Mouse (Mus musculus): ENCODE measurements around the gene 1500009L16Rik. TPM values are rescaled to one million over a fixed set of nuclear protein-coding genes. Genes with fewer than 3 reads are reported as not detected.
A peak's percentile ranks its signal among the peaks of the same experiment; 100 is the strongest.

Gene 1500009L16Rik
- polyA plus RNA-seq (2012; ENCODE audit: insufficient read depth, insufficient read length, low replicate concordance, missing spikeins): not detected in 2 replicates

DNA sequence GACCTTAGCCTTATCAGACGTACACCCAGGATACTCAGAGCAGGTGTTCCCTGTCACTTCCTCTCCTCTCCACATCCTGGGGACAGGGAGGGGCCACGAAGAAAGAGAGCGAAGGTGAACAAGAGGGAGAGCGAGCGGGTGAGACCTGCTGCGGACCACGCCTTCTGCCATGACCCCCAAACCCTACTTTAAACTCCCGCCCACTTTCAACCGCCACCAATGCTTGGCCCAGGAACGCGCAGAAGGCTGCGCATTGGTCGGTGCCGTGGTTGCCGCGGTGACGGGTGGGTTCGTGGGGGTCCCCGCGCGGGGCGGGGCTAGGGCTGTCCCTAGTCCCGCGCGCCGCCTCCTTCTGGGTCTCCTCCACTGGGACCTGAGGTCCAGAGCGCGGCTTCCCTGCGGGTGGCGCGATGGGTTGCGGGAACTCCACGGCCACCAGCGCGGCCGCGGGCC, at the start of gene 1500009L16Rik:
1500009L16Rik (plus strand) TSS at position 287 of the 453 bp plus-strand sequence.
- under 1% methylated on average over 37 of the region's 37 CpGs for WGBS
- TF ChIP-seq POLR2A (IDR thresholded peaks at IDR 0.05; ENCODE audit: insufficient read depth, low read depth, low read length): no peak
- no peak for TF ChIP-seq CTCF (IDR thresholded peaks at IDR 0.05; ENCODE audit: insufficient read depth, low read depth, low read length)

DNA sequence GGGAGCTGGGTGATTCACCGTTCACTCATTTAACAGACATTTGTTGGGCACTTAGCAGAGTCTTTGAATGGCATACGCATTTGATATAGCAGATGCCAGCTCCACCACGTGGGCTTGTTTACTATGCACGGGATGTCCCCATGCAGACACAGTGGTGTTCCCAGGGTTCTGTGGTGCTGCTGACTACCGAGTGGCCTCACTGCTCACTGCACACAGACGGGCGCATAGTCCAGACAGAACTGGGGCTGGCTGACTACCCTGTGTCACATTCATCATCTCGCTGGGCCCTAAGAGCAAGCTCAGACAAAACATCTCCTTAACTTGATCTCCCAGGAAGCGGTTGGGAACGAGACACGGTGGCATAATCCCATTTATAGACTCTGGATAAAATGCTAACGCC, 41.3 kb upstream of the 1500009L16Rik start:
- TF ChIP-seq POLR2A (IDR thresholded peaks at IDR 0.05; ENCODE audit: insufficient read depth, low read depth, low read length) (no peak), CTCF (IDR thresholded peaks at IDR 0.05; ENCODE audit: insufficient read depth, low read depth, low read length) (no peak)
- Histone ChIP-seq H3K27ac (ENCODE audit: insufficient read depth, low read depth, low read length) (no peak overlapping the region), H3K4me1 (ENCODE audit: control insufficient read depth, insufficient read depth, low read length) (no peaks in the 10 kb centered on the region), H3K4me3 (ENCODE audit: insufficient read depth, low read depth, low read length) (no peak overlapping the region)
- 74% methylated on average over 12 of the region's 12 CpGs for WGBS

More for the DNA sequence above, at the start of gene 1500009L16Rik:
- Histone ChIP-seq H3K4me3 (ENCODE audit: insufficient read depth, low read depth, low read length) (peak within 1 kb of the TSS; percentile 63), H3K27ac (ENCODE audit: insufficient read depth, low read depth, low read length) (no peak within 1 kb of the TSS), H3K4me1 (ENCODE audit: control insufficient read depth, insufficient read depth, low read length) (peaks cover 4% of the 10 kb centered on the region; the same call in 1 of the 2 replicates)

DNA sequence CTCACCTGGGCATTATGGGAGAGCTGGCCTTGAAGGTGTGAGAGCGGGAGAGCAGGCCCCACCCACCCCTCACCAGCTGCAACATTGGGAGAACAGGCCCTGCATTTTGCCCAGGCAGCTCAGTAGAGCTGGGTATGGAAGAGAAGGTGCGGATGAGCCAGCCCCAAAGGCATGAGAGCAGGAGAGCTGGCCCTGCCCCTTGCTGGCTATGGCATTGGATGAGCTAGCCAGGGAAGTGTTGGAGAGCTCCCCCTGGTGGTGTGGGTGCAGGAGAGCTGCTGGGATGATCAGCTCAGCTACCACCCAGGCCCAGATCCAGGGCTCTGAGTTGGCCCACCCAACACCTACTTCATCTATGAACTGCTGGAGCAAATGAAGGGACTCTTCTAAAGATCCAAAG, 34.5 kb upstream of the 1500009L16Rik start:
- Histone ChIP-seq H3K4me1 (ENCODE audit: control insufficient read depth, insufficient read depth, low read length) (no peaks in the 10 kb centered on the region), H3K27ac (ENCODE audit: insufficient read depth, low read depth, low read length) (no peak overlapping the region), H3K4me3 (ENCODE audit: insufficient read depth, low read depth, low read length) (no peak overlapping the region)
- WGBS: 90% methylated on average over 2 of the region's 2 CpGs
- no peak for TF ChIP-seq CTCF (IDR thresholded peaks at IDR 0.05; ENCODE audit: insufficient read depth, low read depth, low read length)
- no peak for TF ChIP-seq POLR2A (IDR thresholded peaks at IDR 0.05; ENCODE audit: insufficient read depth, low read depth, low read length)

DNA sequence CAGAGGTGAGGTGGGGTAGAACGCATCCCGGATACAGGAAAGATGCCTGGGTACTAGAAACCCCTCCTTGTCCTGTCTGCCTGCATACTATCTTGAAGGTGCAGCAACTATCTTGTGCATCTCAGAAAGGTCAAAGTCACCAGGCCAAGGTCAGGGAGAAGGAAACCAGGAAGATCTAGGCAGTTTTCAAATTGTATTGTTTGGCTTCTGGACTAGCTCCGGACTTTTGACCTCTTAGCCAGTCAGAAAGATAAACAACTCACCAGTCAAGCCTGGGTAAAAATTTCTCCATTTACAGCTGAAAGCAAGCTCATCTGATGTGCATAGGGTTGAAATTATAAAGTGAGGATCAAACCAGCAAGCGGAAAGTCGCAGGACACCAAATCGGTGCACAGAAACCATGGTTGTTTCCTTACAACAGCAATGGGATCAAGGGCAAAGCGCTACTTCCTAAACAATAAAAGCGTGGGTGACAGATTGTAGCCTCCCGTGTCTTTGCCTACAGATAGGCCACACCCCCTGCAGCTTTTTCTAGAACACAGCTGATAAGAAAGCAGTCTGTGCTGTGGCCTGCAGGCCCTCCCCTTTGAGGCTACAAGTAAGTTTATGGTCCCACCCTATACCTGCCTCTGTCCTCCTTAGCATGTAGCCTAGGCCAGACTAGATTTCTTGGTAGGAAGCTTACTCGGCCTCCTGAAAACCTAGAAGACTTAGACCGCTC, 30.3 kb upstream of the 1500009L16Rik start:
- TF ChIP-seq CTCF (IDR thresholded peaks at IDR 0.05; ENCODE audit: insufficient read depth, low read depth, low read length) (no peak), POLR2A (IDR thresholded peaks at IDR 0.05; ENCODE audit: insufficient read depth, low read depth, low read length) (no peak)
- no peak overlapping the region for H3K27ac ChIP-seq (ENCODE audit: insufficient read depth, low read depth, low read length)
- H3K4me1 ChIP-seq (ENCODE audit: control insufficient read depth, insufficient read depth, low read length): no peaks in the 10 kb centered on the region
- WGBS: 84% methylated on average over 11 of the region's 11 CpGs
- H3K4me3 ChIP-seq (ENCODE audit: insufficient read depth, low read depth, low read length): no peak overlapping the region

DNA sequence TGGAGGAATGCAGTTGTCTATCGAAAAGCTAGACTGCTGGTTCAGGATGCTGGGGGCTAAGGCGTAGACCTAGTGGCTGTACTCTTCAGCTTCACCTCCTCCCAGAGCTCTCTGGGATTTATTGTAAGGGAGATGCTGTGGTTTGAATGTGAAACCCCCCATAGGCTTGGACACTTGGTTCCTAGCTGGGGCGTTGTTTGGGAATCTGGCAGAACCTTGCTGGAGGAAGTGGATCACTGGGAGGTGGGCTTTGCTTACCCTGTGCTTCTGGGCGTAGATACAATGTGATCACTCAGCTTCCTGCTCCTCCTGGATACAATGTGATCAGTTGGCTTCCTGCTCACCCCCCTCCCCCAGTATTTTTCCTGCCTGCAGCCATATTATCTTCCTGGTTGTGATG, 26.4 kb upstream of the 1500009L16Rik start:
- H3K4me1 ChIP-seq (ENCODE audit: control insufficient read depth, insufficient read depth, low read length): no peaks in the 10 kb centered on the region
- TF ChIP-seq POLR2A (IDR thresholded peaks at IDR 0.05; ENCODE audit: insufficient read depth, low read depth, low read length) (no peak), CTCF (IDR thresholded peaks at IDR 0.05; ENCODE audit: insufficient read depth, low read depth, low read length) (no peak)
- WGBS: 87% methylated on average over 4 of the region's 4 CpGs
- H3K27ac ChIP-seq (ENCODE audit: insufficient read depth, low read depth, low read length): no peak overlapping the region
- no peak overlapping the region for H3K4me3 ChIP-seq (ENCODE audit: insufficient read depth, low read depth, low read length)

DNA sequence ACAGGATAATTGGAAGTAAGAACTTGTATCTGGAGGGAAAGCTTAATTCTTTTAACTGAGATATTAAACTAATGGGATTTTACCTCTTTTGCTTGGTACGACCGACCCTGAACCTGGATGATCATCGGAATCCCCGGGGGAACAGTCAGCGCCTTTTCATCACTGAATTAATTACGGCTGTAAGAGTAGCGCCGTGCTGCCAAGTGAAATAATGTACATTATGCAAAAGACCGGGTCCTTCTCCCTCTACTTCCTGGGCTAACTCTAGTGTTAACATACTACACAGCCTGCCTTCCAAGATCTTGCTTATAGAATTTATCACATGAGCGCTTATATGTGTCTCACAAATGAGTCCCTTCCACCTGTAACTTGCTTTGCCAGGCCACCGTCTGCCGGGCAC, 16.0 kb upstream of the 1500009L16Rik start:
- 75% methylated on average over 12 of the region's 12 CpGs for WGBS
- H3K4me1 ChIP-seq (ENCODE audit: control insufficient read depth, insufficient read depth, low read length): no peaks in the 10 kb centered on the region
- TF ChIP-seq CTCF (IDR thresholded peaks at IDR 0.05; ENCODE audit: insufficient read depth, low read depth, low read length) (no peak), POLR2A (IDR thresholded peaks at IDR 0.05; ENCODE audit: insufficient read depth, low read depth, low read length) (no peak)
- no peak overlapping the region for H3K27ac ChIP-seq (ENCODE audit: insufficient read depth, low read depth, low read length)
- no peak overlapping the region for H3K4me3 ChIP-seq (ENCODE audit: insufficient read depth, low read depth, low read length)

GRCm38 (mm10) chr10:83709920-83710319, 12.7 kb upstream of the 1500009L16Rik start:
- TF ChIP-seq CTCF (IDR thresholded peaks at IDR 0.05; ENCODE audit: insufficient read depth, low read depth, low read length): no peak
- Histone ChIP-seq H3K4me1 (ENCODE audit: control insufficient read depth, insufficient read depth, low read length) (no peaks in the 10 kb centered on the region), H3K27ac (ENCODE audit: insufficient read depth, low read depth, low read length) (no peak overlapping the region), H3K4me3 (ENCODE audit: insufficient read depth, low read depth, low read length) (no peak overlapping the region)
- 64% methylated on average over 3 of the region's 3 CpGs for WGBS

- no peaks in the 10 kb centered on the region for H3K4me1 ChIP-seq (ENCODE audit: control insufficient read depth, insufficient read depth, low read length)
- no peak for TF ChIP-seq POLR2A (IDR thresholded peaks at IDR 0.05; ENCODE audit: insufficient read depth, low read depth, low read length)
- TF ChIP-seq CTCF (IDR thresholded peaks at IDR 0.05; ENCODE audit: insufficient read depth, low read depth, low read length): no peak
- WGBS: 51% methylated on average over 10 of the region's 10 CpGs
- no peak overlapping the region for H3K4me3 ChIP-seq (ENCODE audit: insufficient read depth, low read depth, low read length)
- no peak overlapping the region for H3K27ac ChIP-seq (ENCODE audit: insufficient read depth, low read depth, low read length)
Observed at GRCm38 (mm10) chr10:83711769-83712168, 10.9 kb upstream of the 1500009L16Rik start.

DNA sequence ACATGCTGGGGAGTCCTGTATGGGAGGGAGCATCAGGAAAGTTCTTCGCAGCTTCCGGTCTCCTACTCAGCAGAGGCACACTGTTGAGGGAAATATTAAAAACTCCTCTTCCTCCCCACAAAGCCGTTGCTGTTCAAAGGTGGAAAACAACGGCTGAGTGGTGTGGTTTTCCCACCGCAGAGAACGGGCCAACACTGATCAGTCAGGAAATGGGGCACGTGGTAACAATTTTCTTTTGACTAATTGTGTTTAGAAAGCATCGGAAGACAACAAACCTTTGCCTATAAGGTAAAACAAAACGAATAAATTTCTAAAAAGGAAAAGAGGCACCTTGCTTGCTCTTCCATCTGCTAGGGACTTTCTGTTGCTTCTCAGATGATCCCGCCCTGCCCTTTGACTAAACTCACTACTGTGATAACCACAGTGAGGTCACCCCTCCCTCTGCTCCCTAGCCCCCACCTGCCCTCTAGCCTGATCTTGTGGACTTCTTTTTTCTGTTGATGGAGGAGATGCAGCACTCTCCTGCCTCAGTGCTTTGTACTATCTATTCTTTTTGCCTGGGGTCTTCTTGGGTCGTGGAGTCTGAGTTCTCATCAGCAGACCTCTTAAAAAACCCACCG, 3.7 kb upstream of the 1500009L16Rik start:
- WGBS: 86% methylated on average over 12 of the region's 12 CpGs
- no peak overlapping the region for H3K27ac ChIP-seq (ENCODE audit: insufficient read depth, low read depth, low read length)
- TF ChIP-seq POLR2A (IDR thresholded peaks at IDR 0.05; ENCODE audit: insufficient read depth, low read depth, low read length) (no peak), CTCF (IDR thresholded peaks at IDR 0.05; ENCODE audit: insufficient read depth, low read depth, low read length) (no peak)
- H3K4me1 ChIP-seq (ENCODE audit: control insufficient read depth, insufficient read depth, low read length): no peaks in the 10 kb centered on the region
- H3K4me3 ChIP-seq (ENCODE audit: insufficient read depth, low read depth, low read length): no peak overlapping the region
